Mouse (Mus musculus): ENCODE data around the gene Pkp4. TPM values are rescaled to one million over a fixed set of nuclear protein-coding genes. Genes with fewer than 3 reads are reported as not detected.

The Pkp4 gene
- total and polyA plus RNA-seq, 2 experiments from 2014 or later = 20.1 to 97.6 TPM

GRCm38 (mm10) chr2:59191466-59191865, 30.8 kb downstream of the Pkp4 start:
- Histone ChIP-seq H3K36me3 (ENCODE audit: insufficient read depth) (peaks cover 4% of the 10 kb centered on the region), H3K4me2 (ENCODE audit: low read depth) (no peak overlapping the region), H3K4me1 (ENCODE audit: insufficient read depth) (no peaks in the 10 kb centered on the region), H3K4me3 (ENCODE audit: low read depth, low read length) (no peak overlapping the region), H3K9ac (no peak overlapping the region), H3K27ac (ENCODE audit: low read depth, low read length) (no peak overlapping the region), H3K9me3 (ENCODE audit: low read length) (no peaks in the 10 kb centered on the region), H3K27me3 (ENCODE audit: insufficient read depth, low read length) (no peaks in the 10 kb centered on the region)
- TF ChIP-seq CTCF (IDR thresholded peaks at IDR 0.05; ENCODE audit: low read depth) = no peak
- 70% methylated on average over 8 of the region's 8 CpGs for WGBS
- no peak for DNase-seq
- no peak for ATAC-seq

- H3K27me3 ChIP-seq (ENCODE audit: insufficient read depth, low read length) = no peaks in the 10 kb centered on the region
- H3K9me3 ChIP-seq (ENCODE audit: low read length) = no peaks in the 10 kb centered on the region
- no peak overlapping the region for H3K4me3 ChIP-seq (ENCODE audit: low read depth, low read length)
- WGBS = 71% methylated on average over 5 of the region's 5 CpGs
- H3K27ac ChIP-seq (ENCODE audit: low read depth, low read length) = no peak overlapping the region
- no peak; the same call in 1 of the 2 replicates for ATAC-seq
- H3K4me1 ChIP-seq (ENCODE audit: insufficient read depth) = no peaks in the 10 kb centered on the region
- no peak for DNase-seq
- no peak overlapping the region for H3K4me2 ChIP-seq (ENCODE audit: low read depth)
- no peak overlapping the region for H3K9ac ChIP-seq
- no peaks in the 10 kb centered on the region for H3K36me3 ChIP-seq (ENCODE audit: insufficient read depth)
- no peak for TF ChIP-seq CTCF (IDR thresholded peaks at IDR 0.05; ENCODE audit: low read depth)
These were observed 32.5 kb downstream of the Pkp4 start for GRCm38 (mm10) chr2:59193117-59193516.

- ATAC-seq (no peak), DNase-seq (no peak)
- Histone ChIP-seq H3K4me2 (ENCODE audit: low read depth) (no peak overlapping the region), H3K27ac (ENCODE audit: low read depth, low read length) (no peak overlapping the region), H3K36me3 (ENCODE audit: insufficient read depth) (no peaks in the 10 kb centered on the region), H3K4me1 (ENCODE audit: insufficient read depth) (no peaks in the 10 kb centered on the region), H3K9me3 (ENCODE audit: low read length) (no peaks in the 10 kb centered on the region), H3K27me3 (ENCODE audit: insufficient read depth, low read length) (no peaks in the 10 kb centered on the region), H3K9ac (no peak overlapping the region), H3K4me3 (ENCODE audit: low read depth, low read length) (no peak overlapping the region)
- no peak for TF ChIP-seq CTCF (IDR thresholded peaks at IDR 0.05; ENCODE audit: low read depth)
- 91% methylated on average over 4 of the region's 4 CpGs for WGBS
These were observed 36.5 kb downstream of the Pkp4 start for GRCm38 (mm10) chr2:59197156-59197555.

- no peak for DNase-seq
- no peaks in the 10 kb centered on the region for H3K36me3 ChIP-seq (ENCODE audit: insufficient read depth)
- no peak for TF ChIP-seq CTCF (IDR thresholded peaks at IDR 0.05; ENCODE audit: low read depth)
- H3K9me3 ChIP-seq (ENCODE audit: low read length) = no peaks in the 10 kb centered on the region
- no peak for ATAC-seq
- H3K9ac ChIP-seq = no peak overlapping the region
- H3K4me2 ChIP-seq (ENCODE audit: low read depth) = no peak overlapping the region
- no peaks in the 10 kb centered on the region for H3K4me1 ChIP-seq (ENCODE audit: insufficient read depth)
- no peaks in the 10 kb centered on the region for H3K27me3 ChIP-seq (ENCODE audit: insufficient read depth, low read length)
- H3K27ac ChIP-seq (ENCODE audit: low read depth, low read length) = no peak overlapping the region
- WGBS = 98% methylated on average over 5 of the region's 5 CpGs
- no peak overlapping the region for H3K4me3 ChIP-seq (ENCODE audit: low read depth, low read length)
These were observed 38.9 kb downstream of the Pkp4 start for GRCm38 (mm10) chr2:59199476-59199976.

GRCm38 (mm10) chr2:59200511-59200910, 39.9 kb downstream of the Pkp4 start:
- ATAC-seq (peak; percentile 38; the same call in 1 of the 2 replicates), DNase-seq (no peak)
- Histone ChIP-seq H3K4me1 (ENCODE audit: insufficient read depth) (no peaks in the 10 kb centered on the region), H3K27me3 (ENCODE audit: insufficient read depth, low read length) (no peaks in the 10 kb centered on the region), H3K9me3 (ENCODE audit: low read length) (no peaks in the 10 kb centered on the region), H3K36me3 (ENCODE audit: insufficient read depth) (no peaks in the 10 kb centered on the region), H3K4me2 (ENCODE audit: low read depth) (no peak overlapping the region), H3K4me3 (ENCODE audit: low read depth, low read length) (no peak overlapping the region), H3K27ac (ENCODE audit: low read depth, low read length) (0 out of 2 replicates have a peak overlapping the region, but pooled peaks have one; percentile 2), H3K9ac (no peak overlapping the region)
- WGBS = 48% methylated on average over 3 of the region's 3 CpGs
- no peak for TF ChIP-seq CTCF (IDR thresholded peaks at IDR 0.05; ENCODE audit: low read depth)

GRCm38 (mm10) chr2:59202930-59203329, 42.3 kb downstream of the Pkp4 start:
- Histone ChIP-seq H3K4me3 (ENCODE audit: low read depth, low read length) (no peak overlapping the region), H3K36me3 (ENCODE audit: insufficient read depth) (no peaks in the 10 kb centered on the region), H3K4me1 (ENCODE audit: insufficient read depth) (0 out of 2 replicates have a peak, but pooled peaks cover 4% of the 10 kb centered on the region), H3K9ac (no peak overlapping the region), H3K27me3 (ENCODE audit: insufficient read depth, low read length) (no peaks in the 10 kb centered on the region), H3K4me2 (ENCODE audit: low read depth) (no peak overlapping the region), H3K9me3 (ENCODE audit: low read length) (no peaks in the 10 kb centered on the region), H3K27ac (ENCODE audit: low read depth, low read length) (no peak overlapping the region; the same call in 1 of the 2 replicates)
- TF ChIP-seq CTCF (IDR thresholded peaks at IDR 0.05; ENCODE audit: low read depth) = no peak
- DNase-seq (no peak), ATAC-seq (no peak)
- 84% methylated on average over 5 of the region's 5 CpGs for WGBS

- no peaks in the 10 kb centered on the region for H3K9me3 ChIP-seq (ENCODE audit: low read length)
- TF ChIP-seq CTCF (IDR thresholded peaks at IDR 0.05; ENCODE audit: low read depth) = no peak
- no peak overlapping the region for H3K4me2 ChIP-seq (ENCODE audit: low read depth)
- no peak overlapping the region for H3K9ac ChIP-seq
- no peak overlapping the region for H3K4me3 ChIP-seq (ENCODE audit: low read depth, low read length)
- H3K4me1 ChIP-seq (ENCODE audit: insufficient read depth) = 0 out of 2 replicates have a peak, but pooled peaks cover 4% of the 10 kb centered on the region
- H3K36me3 ChIP-seq (ENCODE audit: insufficient read depth) = no peaks in the 10 kb centered on the region
- peak; percentile 62; the same call in 1 of the 2 replicates for ATAC-seq
- WGBS = 50% methylated on average over 3 of the region's 3 CpGs
- no peaks in the 10 kb centered on the region for H3K27me3 ChIP-seq (ENCODE audit: insufficient read depth, low read length)
- H3K27ac ChIP-seq (ENCODE audit: low read depth, low read length) = no peak overlapping the region
- no peak for DNase-seq
These were observed 43.2 kb downstream of the Pkp4 start for GRCm38 (mm10) chr2:59203627-59204425.
